Mouse (Mus musculus): ENCODE data around the gene Ltbp1.

Ltbp1 gene

GRCm38 (mm10) chr17:75353323-75353722 is 348.0 kb downstream of the Ltbp1 start:
- no peak for DNase-seq (ENCODE audit: inconsistent ontology term)

DNA sequence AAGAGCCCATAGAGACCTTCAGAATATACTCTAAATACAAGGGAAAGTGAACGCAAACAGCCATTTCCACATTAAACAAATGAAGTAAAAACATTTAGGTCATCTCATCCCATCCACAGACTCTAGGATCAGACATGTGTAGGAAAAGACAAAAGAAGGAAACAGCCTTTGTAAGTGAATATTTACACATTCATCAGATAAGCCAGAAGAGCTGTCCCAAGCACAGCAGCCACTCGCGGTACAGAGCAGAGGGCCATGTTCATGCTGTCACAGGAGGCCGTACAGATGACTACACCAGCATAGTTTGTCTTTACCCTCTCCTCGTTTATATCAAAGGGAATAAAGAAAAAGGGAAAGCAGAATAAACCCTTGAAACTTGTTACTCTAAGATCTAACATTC is 350.1 kb downstream of the Ltbp1 start:
- DNase-seq (ENCODE audit: inconsistent ontology term): no peak

DNA sequence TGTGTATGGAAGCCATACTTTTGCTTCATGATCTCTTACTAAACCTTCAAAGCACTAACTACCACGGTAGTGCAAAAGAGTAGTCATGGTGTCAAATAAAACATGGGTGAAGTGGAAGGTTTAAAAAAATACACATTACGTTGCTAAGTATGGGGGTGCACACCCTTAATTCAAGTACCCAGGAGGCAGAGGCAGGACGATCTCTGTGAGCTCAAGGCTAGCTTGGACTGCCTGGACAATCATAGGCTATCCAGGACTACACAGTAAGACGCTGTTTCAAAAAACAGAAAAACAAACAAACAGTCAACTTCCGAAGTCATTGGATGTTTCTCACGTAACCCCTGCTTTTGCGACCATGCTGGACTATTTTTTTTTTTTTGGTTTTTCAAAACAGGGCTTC is 354.7 kb downstream of the Ltbp1 start:
- DNase-seq (ENCODE audit: inconsistent ontology term): no peak

- no peak for DNase-seq (ENCODE audit: inconsistent ontology term)
Observed at GRCm38 (mm10) chr17:75366332-75366731, 361.0 kb downstream of the Ltbp1 start.

GRCm38 (mm10) chr17:75367486-75368155 is 362.3 kb downstream of the Ltbp1 start:
- no peak for DNase-seq (ENCODE audit: inconsistent ontology term)

- DNase-seq (ENCODE audit: inconsistent ontology term): no peak
Observed at GRCm38 (mm10) chr17:75368580-75368979, 363.2 kb downstream of the Ltbp1 start.

DNA sequence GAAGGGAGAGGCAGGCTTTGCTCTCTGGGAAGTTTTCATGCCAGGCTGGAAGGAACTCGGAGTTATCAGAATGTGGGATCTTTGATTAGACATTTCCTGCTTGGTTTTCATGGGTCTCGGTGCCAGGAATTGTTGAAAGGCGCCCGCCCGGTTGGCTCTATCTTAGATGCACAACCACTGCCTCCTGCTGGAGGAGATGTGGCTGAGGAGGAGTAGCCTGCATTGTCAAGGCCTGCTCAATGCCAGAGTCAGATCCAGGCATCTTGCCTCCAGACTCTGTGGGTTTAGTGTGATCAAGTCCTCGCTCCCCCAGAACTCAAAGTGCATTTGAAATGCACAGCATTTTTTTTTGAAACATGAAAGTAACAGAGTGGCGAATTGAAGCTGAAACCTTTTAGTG is 364.0 kb downstream of the Ltbp1 start:
- peak; percentile 63 for DNase-seq (ENCODE audit: inconsistent ontology term)

- DNase-seq (ENCODE audit: inconsistent ontology term): no peak
Observed at GRCm38 (mm10) chr17:75370120-75370519, 364.8 kb downstream of the Ltbp1 start.

- DNase-seq (ENCODE audit: inconsistent ontology term): no peak
Observed at GRCm38 (mm10) chr17:75371650-75372049, 366.3 kb downstream of the Ltbp1 start.

DNA sequence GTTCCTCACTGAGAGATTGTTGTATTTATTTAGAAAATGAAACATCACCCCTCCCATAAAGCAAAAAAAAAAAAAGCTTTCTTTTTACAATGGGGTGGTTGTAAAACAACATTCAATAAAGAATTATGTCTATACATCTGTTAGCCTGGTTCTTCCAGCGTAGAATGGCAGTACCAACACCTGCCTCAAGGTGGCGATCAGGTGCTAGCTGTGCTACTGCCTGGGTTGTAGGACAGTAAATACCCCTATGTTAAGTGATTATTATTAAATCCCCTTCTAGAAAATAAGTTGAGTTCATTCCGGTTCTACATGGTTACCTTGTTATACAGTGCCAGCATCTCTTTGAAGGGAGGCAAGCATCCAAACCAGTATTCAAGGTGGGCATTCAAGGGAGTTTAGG is 367.0 kb downstream of the Ltbp1 start:
- no peak for DNase-seq (ENCODE audit: inconsistent ontology term)

GRCm38 (mm10) chr17:75374287-75375024 is 369.1 kb downstream of the Ltbp1 start:
- no peak for DNase-seq (ENCODE audit: inconsistent ontology term)

DNA sequence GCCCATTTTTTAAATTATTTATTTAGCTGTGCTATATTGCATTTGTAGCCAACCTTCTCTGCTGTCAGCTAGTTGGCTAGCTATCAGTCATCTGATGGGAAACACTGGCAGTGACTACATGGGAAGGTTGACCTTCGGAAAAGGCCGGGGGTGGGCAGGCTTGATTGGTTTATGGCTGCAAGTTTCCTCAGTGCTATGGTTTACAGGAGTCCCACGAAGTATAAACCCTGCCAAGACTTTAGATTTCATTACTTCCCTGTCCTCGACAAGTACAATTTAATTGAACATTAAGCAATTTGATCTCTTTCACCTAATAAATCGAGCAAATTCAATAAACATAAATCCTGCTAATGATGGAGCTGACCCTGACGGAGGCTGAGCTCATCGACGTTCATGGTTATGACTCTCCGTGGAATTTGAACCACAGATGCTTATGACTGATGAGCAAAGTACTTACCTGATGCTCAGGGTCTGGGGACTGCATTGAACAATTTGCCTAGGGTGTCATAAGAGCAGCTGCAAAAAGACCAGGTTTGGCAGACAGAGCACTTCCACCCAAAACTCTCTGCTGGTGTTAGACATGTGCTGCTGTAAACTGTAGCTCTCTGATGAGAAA is 373.0 kb downstream of the Ltbp1 start:
- no peak for DNase-seq (ENCODE audit: inconsistent ontology term)

DNA sequence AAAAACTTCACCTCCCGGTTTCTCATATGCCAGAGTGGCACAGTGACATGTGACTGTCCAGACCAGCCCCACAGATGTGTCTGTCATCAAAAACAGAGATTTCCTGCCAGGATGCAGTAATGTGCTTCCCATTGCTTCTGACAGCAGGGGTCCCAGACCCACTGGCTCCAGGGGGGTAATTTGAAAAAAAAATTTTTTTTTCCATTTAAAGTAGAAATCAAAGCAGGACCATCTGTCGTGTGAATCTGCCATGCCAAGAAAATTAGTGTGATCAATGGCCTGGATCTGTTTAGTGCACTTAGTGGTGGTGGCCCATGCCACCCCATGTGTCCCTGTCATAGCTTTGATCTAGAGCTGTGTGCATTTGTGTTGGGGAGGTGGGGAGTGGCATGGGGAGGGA is 374.8 kb downstream of the Ltbp1 start:
- DNase-seq (ENCODE audit: inconsistent ontology term): no peak

GRCm38 (mm10) chr17:75388402-75388801 is 383.0 kb downstream of the Ltbp1 start:
- DNase-seq (ENCODE audit: inconsistent ontology term): no peak

DNA sequence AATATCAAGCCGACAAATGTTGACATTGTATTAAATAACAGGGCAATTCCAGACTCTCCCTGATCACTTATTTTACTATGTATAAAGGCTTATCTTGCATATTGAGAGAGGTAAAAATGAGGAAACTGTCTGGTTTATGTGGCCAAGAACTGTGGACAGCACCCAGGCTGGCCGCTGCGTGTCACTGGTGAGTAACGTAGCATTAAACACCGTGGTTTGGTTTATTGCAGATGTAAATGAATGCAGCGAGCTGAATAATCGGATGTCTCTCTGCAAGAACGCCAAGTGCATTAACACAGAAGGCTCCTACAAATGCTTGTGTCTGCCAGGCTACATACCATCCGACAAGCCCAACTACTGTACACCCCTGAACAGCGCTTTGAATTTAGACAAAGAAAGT is 384.8 kb downstream of the Ltbp1 start:
- DNase-seq (ENCODE audit: inconsistent ontology term): no peak

- DNase-seq (ENCODE audit: inconsistent ontology term): no peak
Observed at GRCm38 (mm10) chr17:75391429-75392192, 386.2 kb downstream of the Ltbp1 start.

DNA sequence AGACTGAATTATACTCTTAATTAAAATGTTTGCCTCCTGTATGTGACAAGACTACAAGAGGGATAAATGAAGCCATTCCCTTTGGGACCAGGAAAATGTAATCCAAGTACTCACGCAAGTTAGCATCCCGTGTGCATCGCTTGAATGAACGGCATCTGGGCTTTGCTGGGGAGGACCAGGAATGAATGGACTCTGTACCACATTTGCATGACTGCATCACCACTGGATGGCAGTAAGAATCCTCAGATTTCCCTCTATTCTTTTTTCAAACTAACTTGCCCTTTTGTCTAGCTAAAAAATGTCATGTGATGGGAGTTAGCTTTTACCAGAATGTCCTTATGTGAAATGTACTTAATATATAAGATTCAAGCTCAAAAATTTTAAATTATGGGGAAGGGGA is 401.0 kb downstream of the Ltbp1 start:
- peak; percentile 39 for DNase-seq (ENCODE audit: inconsistent ontology term)

GRCm38 (mm10) chr17:75416861-75417260 is 411.5 kb downstream of the Ltbp1 start:
- no peak for DNase-seq (ENCODE audit: inconsistent ontology term)

DNA sequence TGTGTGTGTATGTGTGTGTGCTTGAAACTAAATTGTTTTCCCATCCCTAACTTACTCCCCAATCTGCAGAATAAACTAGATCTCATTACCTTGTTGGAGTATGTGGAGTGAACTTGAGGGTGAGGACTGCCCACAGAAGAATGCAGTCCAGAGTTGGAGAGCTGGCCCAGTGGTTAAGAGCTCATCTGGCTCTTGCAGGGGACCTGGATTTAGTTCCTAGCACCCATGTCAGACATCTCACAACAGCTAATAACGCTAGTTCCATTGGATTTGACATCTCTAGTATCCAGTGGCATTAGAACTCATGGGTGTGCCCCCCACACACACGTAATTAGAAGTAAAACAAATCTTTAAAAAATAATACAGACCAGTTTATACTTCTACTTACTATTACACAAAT is 428.8 kb downstream of the Ltbp1 start:
- no peak for DNase-seq (ENCODE audit: inconsistent ontology term)

GRCm38 (mm10) chr17:75434871-75435270 is 429.5 kb downstream of the Ltbp1 start:
- no peak for DNase-seq (ENCODE audit: inconsistent ontology term)

DNA sequence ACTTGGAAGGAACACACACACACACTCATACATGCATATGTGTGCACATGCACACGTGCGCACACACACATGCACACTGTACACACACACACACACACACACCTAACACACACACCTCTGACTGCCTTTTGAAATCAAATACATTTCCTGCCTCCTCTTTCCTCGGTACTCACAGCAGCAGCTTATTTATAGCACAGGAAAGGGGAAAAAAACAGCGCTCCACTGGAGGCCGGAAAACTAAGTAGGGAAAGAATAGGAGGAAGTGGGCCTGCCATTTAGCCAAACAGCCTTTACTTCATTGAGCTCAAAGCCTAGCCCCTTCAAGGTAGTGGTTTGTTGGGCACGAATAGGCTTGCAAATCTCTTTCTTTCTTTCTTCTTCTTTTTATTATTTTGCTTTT is 430.2 kb downstream of the Ltbp1 start, which contains the start of gene Rasgrp3:
Rasgrp3 (plus strand) TSS at position 298 of the 400 bp plus-strand sequence.
- no peak for DNase-seq (ENCODE audit: inconsistent ontology term)

- no peak for DNase-seq (ENCODE audit: inconsistent ontology term)
Observed at GRCm38 (mm10) chr17:75436095-75436494, 430.7 kb downstream of the Ltbp1 start.

Measured in Muller cell, postnatal 12 days (primary cell).